Mouse (Mus musculus): ENCODE data around the gene Cypt3. TPM values are rescaled to one million over a fixed set of nuclear protein-coding genes. Genes with fewer than 3 reads are reported as not detected.
A peak's percentile ranks its signal among the peaks of the same experiment; 100 is the strongest.

The Cypt3 gene
- total RNA-seq (2014; rRNA removed) (not detected in 2 replicates), polyA plus RNA-seq (2012; rRNA removed) (not detected in 2 replicates)

GRCm38 (mm10) chrX:153558293-153558692 lies at the start of gene Cypt3:
Gene Cypt3 (plus strand): TSS chrX:153558593.
- Histone ChIP-seq H3K4me1 (ENCODE audit: control insufficient read depth, insufficient read depth, low read length) (no peaks in the 10 kb centered on the region), H3K79me2 (ENCODE audit: control insufficient read depth, insufficient read depth, low read length) (no peaks in the 10 kb centered on the region), H3K4me3 (ENCODE audit: insufficient read depth, low read depth, low read length) (no peak within 1 kb of the TSS), H3K9ac (ENCODE audit: low read depth, low read length) (no peak within 1 kb of the TSS), H3K27ac (replicated peaks; ENCODE audit: insufficient read depth, low read depth, low read length) (no peak within 1 kb of the TSS), H3K36me3 (ENCODE audit: control insufficient read depth, insufficient read depth, low read length) (no peaks in the 10 kb centered on the region), H3K27me3 (ENCODE audit: control insufficient read depth, insufficient read depth, low read length) (no peaks in the 10 kb centered on the region)
- no peak for TF ChIP-seq POLR2A (IDR thresholded peaks at IDR 0.05; ENCODE audit: extremely low read depth, insufficient read depth, low read length)
- no peak for TF ChIP-seq CTCF (IDR thresholded peaks at IDR 0.05; ENCODE audit: low read depth, low read length)
- WGBS = 62% methylated on average over 7 of the region's 7 CpGs
- DNase-seq (ENCODE audit: extremely low read depth, low read depth, low spot score) = no peak

- Histone ChIP-seq H3K27ac (replicated peaks; ENCODE audit: insufficient read depth, low read depth, low read length) (no peak overlapping the region), H3K27me3 (ENCODE audit: control insufficient read depth, insufficient read depth, low read length) (no peaks in the 10 kb centered on the region), H3K4me3 (ENCODE audit: insufficient read depth, low read depth, low read length) (no peak overlapping the region), H3K9ac (ENCODE audit: low read depth, low read length) (no peak overlapping the region), H3K36me3 (ENCODE audit: control insufficient read depth, insufficient read depth, low read length) (no peaks in the 10 kb centered on the region), H3K79me2 (ENCODE audit: control insufficient read depth, insufficient read depth, low read length) (no peaks in the 10 kb centered on the region), H3K4me1 (ENCODE audit: control insufficient read depth, insufficient read depth, low read length) (no peaks in the 10 kb centered on the region)
- DNase-seq (ENCODE audit: extremely low read depth, low read depth, low spot score) = peak; percentile 10
- no peak for TF ChIP-seq CTCF (IDR thresholded peaks at IDR 0.05; ENCODE audit: low read depth, low read length)
- 77% methylated on average over 5 of the region's 5 CpGs for WGBS
Observed at GRCm38 (mm10) chrX:153515491-153515890, 42.9 kb upstream of the Cypt3 start.

DNA sequence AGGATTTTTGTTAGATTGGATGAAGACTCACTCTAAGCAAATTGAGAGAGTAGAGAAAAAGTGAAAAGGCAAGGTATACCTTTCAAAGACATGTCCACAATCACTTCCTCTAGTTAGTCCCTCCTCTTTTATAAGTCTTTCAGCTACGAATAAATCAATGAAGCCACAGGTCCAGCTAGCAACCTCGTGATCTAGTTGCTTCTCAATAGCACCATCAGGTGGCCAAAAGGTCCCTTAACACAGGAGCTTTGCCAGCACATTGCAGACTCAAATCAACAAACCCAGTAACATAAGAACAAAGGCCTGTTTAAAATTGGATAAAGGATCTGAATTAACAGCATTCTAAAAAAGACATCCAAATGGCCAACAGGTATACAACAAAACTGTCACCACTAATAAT lies 30.0 kb upstream of the Cypt3 start:
- DNase-seq (ENCODE audit: extremely low read depth, low read depth, low spot score) = peak; percentile 51
- no peaks in the 10 kb centered on the region for H3K27me3 ChIP-seq (ENCODE audit: control insufficient read depth, insufficient read depth, low read length)

GRCm38 (mm10) chrX:153556634-153557033 lies 1.8 kb upstream of the Cypt3 start:
- Histone ChIP-seq H3K36me3 (ENCODE audit: control insufficient read depth, insufficient read depth, low read length) (no peaks in the 10 kb centered on the region), H3K4me3 (ENCODE audit: insufficient read depth, low read depth, low read length) (no peak overlapping the region), H3K9ac (ENCODE audit: low read depth, low read length) (no peak overlapping the region), H3K4me1 (ENCODE audit: control insufficient read depth, insufficient read depth, low read length) (no peaks in the 10 kb centered on the region), H3K27ac (replicated peaks; ENCODE audit: insufficient read depth, low read depth, low read length) (no peak overlapping the region), H3K79me2 (ENCODE audit: control insufficient read depth, insufficient read depth, low read length) (no peaks in the 10 kb centered on the region), H3K27me3 (ENCODE audit: control insufficient read depth, insufficient read depth, low read length) (no peaks in the 10 kb centered on the region)
- no peak for TF ChIP-seq CTCF (IDR thresholded peaks at IDR 0.05; ENCODE audit: low read depth, low read length)
- no peak for TF ChIP-seq POLR2A (IDR thresholded peaks at IDR 0.05; ENCODE audit: extremely low read depth, insufficient read depth, low read length)
- no peak for DNase-seq (ENCODE audit: extremely low read depth, low read depth, low spot score)
- WGBS = 83% methylated on average over 2 of the region's 2 CpGs

More for the DNA sequence above, 30.0 kb upstream of the Cypt3 start:
- TF ChIP-seq CTCF (IDR thresholded peaks at IDR 0.05; ENCODE audit: low read depth, low read length) (peak; percentile 16; the same call in 1 of the 2 replicates), POLR2A (IDR thresholded peaks at IDR 0.05; ENCODE audit: extremely low read depth, insufficient read depth, low read length) (no peak)
- H3K4me3 ChIP-seq (ENCODE audit: insufficient read depth, low read depth, low read length) = no peak overlapping the region
- no peaks in the 10 kb centered on the region for H3K79me2 ChIP-seq (ENCODE audit: control insufficient read depth, insufficient read depth, low read length)
- H3K27ac ChIP-seq (replicated peaks; ENCODE audit: insufficient read depth, low read depth, low read length) = no peak overlapping the region
- H3K4me1 ChIP-seq (ENCODE audit: control insufficient read depth, insufficient read depth, low read length) = no peaks in the 10 kb centered on the region
- no peak overlapping the region for H3K9ac ChIP-seq (ENCODE audit: low read depth, low read length)
- WGBS = 7% methylated on average over 2 of the region's 2 CpGs
- no peaks in the 10 kb centered on the region for H3K36me3 ChIP-seq (ENCODE audit: control insufficient read depth, insufficient read depth, low read length)

- WGBS = 84% methylated on average over 1 of the region's 1 CpGs
- H3K4me3 ChIP-seq (ENCODE audit: insufficient read depth, low read depth, low read length) = no peak overlapping the region
- no peaks in the 10 kb centered on the region for H3K4me1 ChIP-seq (ENCODE audit: control insufficient read depth, insufficient read depth, low read length)
- no peak for DNase-seq (ENCODE audit: extremely low read depth, low read depth, low spot score)
- H3K79me2 ChIP-seq (ENCODE audit: control insufficient read depth, insufficient read depth, low read length) = no peaks in the 10 kb centered on the region
- H3K27ac ChIP-seq (replicated peaks; ENCODE audit: insufficient read depth, low read depth, low read length) = no peak overlapping the region
- H3K36me3 ChIP-seq (ENCODE audit: control insufficient read depth, insufficient read depth, low read length) = no peaks in the 10 kb centered on the region
- H3K27me3 ChIP-seq (ENCODE audit: control insufficient read depth, insufficient read depth, low read length) = no peaks in the 10 kb centered on the region
- H3K9ac ChIP-seq (ENCODE audit: low read depth, low read length) = no peak overlapping the region
- no peak for TF ChIP-seq POLR2A (IDR thresholded peaks at IDR 0.05; ENCODE audit: extremely low read depth, insufficient read depth, low read length)
- TF ChIP-seq CTCF (IDR thresholded peaks at IDR 0.05; ENCODE audit: low read depth, low read length) = no peak
Observed at GRCm38 (mm10) chrX:153564650-153565049, 6.3 kb downstream of the Cypt3 start.

- no peak for DNase-seq (ENCODE audit: extremely low read depth, low read depth, low spot score)
- WGBS = 33% methylated on average over 2 of the region's 2 CpGs
Observed at GRCm38 (mm10) chrX:153599583-153599982, 41.2 kb downstream of the Cypt3 start.

More at GRCm38 (mm10) chrX:153599583-153599982, 41.2 kb downstream of the Cypt3 start:
- no peaks in the 10 kb centered on the region for H3K79me2 ChIP-seq (ENCODE audit: control insufficient read depth, insufficient read depth, low read length)
- no peak overlapping the region for H3K4me3 ChIP-seq (ENCODE audit: insufficient read depth, low read depth, low read length)
- no peaks in the 10 kb centered on the region for H3K36me3 ChIP-seq (ENCODE audit: control insufficient read depth, insufficient read depth, low read length)
- no peaks in the 10 kb centered on the region for H3K27me3 ChIP-seq (ENCODE audit: control insufficient read depth, insufficient read depth, low read length)
- no peak overlapping the region for H3K9ac ChIP-seq (ENCODE audit: low read depth, low read length)
- no peak overlapping the region for H3K27ac ChIP-seq (replicated peaks; ENCODE audit: insufficient read depth, low read depth, low read length)
- TF ChIP-seq CTCF (IDR thresholded peaks at IDR 0.05; ENCODE audit: low read depth, low read length) (no peak), POLR2A (IDR thresholded peaks at IDR 0.05; ENCODE audit: extremely low read depth, insufficient read depth, low read length) (no peak)
- H3K4me1 ChIP-seq (ENCODE audit: control insufficient read depth, insufficient read depth, low read length) = no peaks in the 10 kb centered on the region

Other genes starting within 250 kb of the Cypt3 start
- gene Ubqln2, start 60.4 kb upstream of the Cypt3 start, total RNA-seq (2014; rRNA removed) = 5.9 and 9.8 TPM in 2 replicates
- gene Ubqln2, start 60.4 kb upstream of the Cypt3 start, polyA plus RNA-seq (2012; rRNA removed) = 11.2 and 12.1 TPM in 2 replicates
- 1.4 and 2.1 TPM in 2 replicates for gene Kctd12b, start 137.8 kb downstream of the Cypt3 start, total RNA-seq (2014; rRNA removed)
- gene Kctd12b, start 137.8 kb downstream of the Cypt3 start, polyA plus RNA-seq (2012; rRNA removed) = 0.19 and 0.34 TPM in 2 replicates
- gene Nbdy, start 165.0 kb downstream of the Cypt3 start, total RNA-seq (2014; rRNA removed) = 5.1 and 6.2 TPM in 2 replicates
- gene Nbdy, start 165.0 kb downstream of the Cypt3 start, polyA plus RNA-seq (2012; rRNA removed) = 3.6 and 4.4 TPM in 2 replicates